Mouse (Mus musculus) adipocyte (in vitro differentiated cells): ENCODE results near the gene Fam178b.
A peak's percentile ranks its signal among the peaks of the same experiment; 100 is the strongest.
"Not testable (repeated sequence)": the region's sequence is repeated elsewhere in the genome, so short reads cannot be mapped to it uniquely, and the experiment has no call there.

ENCODE experiments used
- DNase-seq: peaks from one replicate; pipeline ENCODE4 v3.0.0-alpha.2; 2016; ENCODE audit warnings: low spot score

Fam178b gene

GRCm38 (mm10) chr1:36546888-36547471 is 136.0 kb downstream of the Fam178b start, which contains the start of gene Ankrd39:
Ankrd39 (minus strand) TSS chr1:36547445.
- peak; percentile 99 for DNase-seq

GRCm38 (mm10) chr1:36545845-36546600 is 137.0 kb downstream of the Fam178b start:
- DNase-seq: no peak

GRCm38 (mm10) chr1:36545382-36545781 is 137.6 kb downstream of the Fam178b start:
- DNase-seq: no peak

- no peak for DNase-seq
Measured at GRCm38 (mm10) chr1:36542925-36543324, 140.1 kb downstream of the Fam178b start.

- DNase-seq: no peak
Measured at GRCm38 (mm10) chr1:36541844-36542243, 141.1 kb downstream of the Fam178b start.

GRCm38 (mm10) chr1:36540807-36541206 is 142.2 kb downstream of the Fam178b start:
- DNase-seq: no peak

- no peak for DNase-seq
Measured at GRCm38 (mm10) chr1:36540132-36540531, 142.9 kb downstream of the Fam178b start.

- DNase-seq: no peak
Measured at GRCm38 (mm10) chr1:36539186-36539585, 143.8 kb downstream of the Fam178b start, which contains the start of gene Gm42417. Gm42417 (minus strand) TSS chr1:36539429.

GRCm38 (mm10) chr1:36538727-36539126 is 144.3 kb downstream of the Fam178b start:
- no peak for DNase-seq

- not testable (repeated sequence) for DNase-seq
Measured at GRCm38 (mm10) chr1:36536783-36537182, 146.2 kb downstream of the Fam178b start, which contains the start of gene Ankrd23. Ankrd23 (minus strand) TSS chr1:36536883.

- no peak for DNase-seq
Measured at GRCm38 (mm10) chr1:36536397-36536728, 146.6 kb downstream of the Fam178b start.

- peak; percentile 91 for DNase-seq
Measured at GRCm38 (mm10) chr1:36535477-36536396, 147.2 kb downstream of the Fam178b start.

- no peak for DNase-seq
Measured at GRCm38 (mm10) chr1:36534595-36535058, 148.4 kb downstream of the Fam178b start.

GRCm38 (mm10) chr1:36533546-36533945 is 149.4 kb downstream of the Fam178b start:
- no peak for DNase-seq

- DNase-seq: no peak
Measured at GRCm38 (mm10) chr1:36531461-36531860, 151.5 kb downstream of the Fam178b start.

- DNase-seq: no peak
Measured at GRCm38 (mm10) chr1:36530962-36531361, 152.0 kb downstream of the Fam178b start.

GRCm38 (mm10) chr1:36530485-36530884 is 152.5 kb downstream of the Fam178b start:
- no peak for DNase-seq

- no peak for DNase-seq
Measured at GRCm38 (mm10) chr1:36529875-36530274, 153.1 kb downstream of the Fam178b start.

- DNase-seq: no peak
Measured at GRCm38 (mm10) chr1:36529274-36529673, 153.7 kb downstream of the Fam178b start.

GRCm38 (mm10) chr1:36528351-36528750 is 154.6 kb downstream of the Fam178b start:
- peak; percentile 53 for DNase-seq

GRCm38 (mm10) chr1:36526903-36527302 is 156.1 kb downstream of the Fam178b start:
- DNase-seq: no peak

GRCm38 (mm10) chr1:36525774-36526173 is 157.2 kb downstream of the Fam178b start:
- DNase-seq: no peak
